Mouse (Mus musculus) T-helper 17 cell (primary cell): ENCODE measurements at regions not wholly inside any gene's neighbourhood (a gene's known extent, or its start where the extent isn't known, plus 50 kb on each side); places are given as distances from the start of the nearest gene placed in this dataset.
"Not testable (repeated sequence)": the region's sequence is repeated elsewhere in the genome, so short reads cannot be mapped to it uniquely, and the experiment has no call there.

ENCODE experiments used
- in situ Hi-C, 2 experiments: fragments of 300-600 bp; cut with MboI, MseI; formaldehyde crosslinking; loops; 1 replicate in 1 of 2; 2 replicates in 1 of 2; pipeline ENCODE4 v1.15.1; 2025; ENCODE audit warnings: high pct_unique_total_duplicates in 2 of 2

DNA sequence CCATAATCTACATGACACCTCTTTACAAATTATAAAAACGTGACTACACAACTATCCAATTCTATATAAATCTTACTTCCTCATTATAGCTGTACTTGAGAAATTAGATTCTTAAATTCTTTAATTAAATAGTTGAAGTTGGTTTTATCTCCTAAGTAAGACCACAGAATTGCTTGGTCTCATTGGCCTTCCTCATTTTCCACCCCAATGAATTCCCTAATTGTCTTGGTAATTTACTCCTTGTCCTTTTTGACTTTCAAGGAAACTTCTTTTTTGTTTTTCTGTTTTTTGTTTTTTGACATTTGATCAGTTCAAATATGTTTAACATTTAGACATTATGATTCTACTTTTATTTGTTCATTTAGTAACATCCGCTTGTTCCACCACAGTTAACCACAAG is 1591.7 kb upstream of the Pcdh20 start:
- in situ Hi-C loops = loop anchor here (10.0 to 25.0 kb wide), 2 partner anchors 548 to 651 kb away; no protein-coding TSS in a partner anchor

DNA sequence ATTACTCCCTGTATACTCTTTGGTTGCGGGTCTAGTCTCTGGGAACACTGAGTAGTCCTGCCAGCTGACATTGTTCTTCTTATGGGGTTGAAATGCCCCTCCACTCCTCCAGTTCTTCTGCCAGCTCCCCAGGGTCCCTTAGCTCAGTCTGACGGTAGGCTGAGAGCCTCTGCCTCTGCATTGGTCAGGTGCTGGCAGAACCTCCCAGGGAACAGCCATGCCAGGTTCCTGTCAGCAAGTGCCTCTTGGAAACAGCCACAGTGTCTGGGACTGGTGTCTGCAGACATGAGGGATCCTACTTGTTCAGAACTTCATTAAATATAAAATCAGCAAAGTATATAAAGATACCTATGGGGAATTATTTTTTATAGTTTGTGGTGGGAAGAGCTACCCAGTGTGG is 1578.6 kb upstream of the Pcdh20 start:
- in situ Hi-C loops = loop anchor here in 1 of 2 experiments (25.0 kb wide), 1 partner anchor 638 kb away; no protein-coding TSS in a partner anchor

DNA sequence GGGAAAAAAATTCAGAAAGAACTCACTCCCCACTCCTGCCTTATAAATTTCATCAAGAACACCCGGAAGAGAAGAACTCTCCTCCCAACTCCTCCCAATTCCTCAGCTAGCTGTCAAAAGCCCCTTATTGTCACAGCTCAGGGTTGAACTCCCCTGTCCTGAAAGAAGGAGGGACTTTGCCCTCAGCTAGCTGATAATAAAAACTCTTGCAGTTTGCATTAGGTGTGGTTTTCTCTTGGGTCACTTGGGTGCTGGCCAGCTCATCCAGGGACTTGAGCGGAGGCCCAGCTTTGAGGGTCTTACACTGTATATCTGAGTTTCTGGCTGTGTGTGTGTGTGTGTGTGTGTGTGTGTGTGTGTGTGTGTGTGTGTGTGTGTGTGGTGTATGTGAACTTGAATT is 1577.6 kb upstream of the Pcdh20 start:
- in situ Hi-C loops = not testable (repeated sequence)
